Mouse (Mus musculus) liver, postnatal 0 days (tissue): ENCODE measurements around the gene Fam114a1. TPM values are rescaled to one million over a fixed set of nuclear protein-coding genes. Genes with fewer than 3 reads are reported as not detected.
A peak's percentile ranks its signal among the peaks of the same experiment; 100 is the strongest.

Experiments used
- ATAC-seq: fragments of 200-750 bp; cut with Nextera tagmentation; 2 replicates; pipeline ENCODE4 v1.8.0; 2017; ENCODE audit warnings: mild to moderate bottlenecking, moderate library complexity
- DNase-seq: peaks from one replicate; pipeline ENCODE4 v3.0.0-alpha.2; 2016
- H3K27ac ChIP-seq: fragments of 300-500 bp; sonication (generic); 2 replicates; pipeline ENCODE4 v1.5.1; 2014; ENCODE audit warnings: antibody characterized with exemption, moderate library complexity, mild to moderate bottlenecking, low read depth
- H3K27me3 ChIP-seq: fragments of 300-500 bp; sonication (generic); 2 replicates; pipeline ENCODE4 v1.6.1; 2014; ENCODE audit warnings: low read length, control low read depth, mixed read lengths; ENCODE audit not compliant: insufficient read depth
- H3K36me3 ChIP-seq: fragments of 300-500 bp; sonication (generic); replicated peaks from 2 replicates; pipeline ENCODE4 v1.6.1; 2014; ENCODE audit warnings: mild to moderate bottlenecking, control low read depth, low read length, moderate library complexity, mixed read lengths; ENCODE audit not compliant: insufficient read depth
- H3K4me1 ChIP-seq: fragments of 300-500 bp; sonication (generic); 2 replicates; pipeline ENCODE4 v1.6.1; 2014; ENCODE audit warnings: antibody characterized with exemption, mild to moderate bottlenecking, control low read depth; ENCODE audit not compliant: insufficient read depth
- H3K4me2 ChIP-seq: fragments of 300-500 bp; sonication (generic); 2 replicates; pipeline ENCODE4 v1.6.1; 2014; ENCODE audit warnings: low read depth, mild to moderate bottlenecking, low read length, moderate library complexity, mixed read lengths
- H3K4me3 ChIP-seq: fragments of 300-500 bp; sonication (generic); 2 replicates; pipeline ENCODE4 v1.5.1; 2014; ENCODE audit warnings: low read depth, low read length
- H3K9ac ChIP-seq: fragments of 300-500 bp; sonication (generic); replicated peaks from 2 replicates; pipeline ENCODE4 v1.6.1; 2014; ENCODE audit warnings: mild to moderate bottlenecking, moderate library complexity
- H3K9me3 ChIP-seq: fragments of 300-500 bp; sonication (generic); 2 replicates; pipeline ENCODE4 v1.6.1; 2016; ENCODE audit warnings: mild to moderate bottlenecking, control low read depth, low read length, mixed read lengths
- CTCF ChIP-seq: sonication (generic); IDR thresholded peaks from 2 replicates; pipeline ENCODE4 v1.5.1; 2016; ENCODE audit warnings: antibody characterized with exemption, low read depth
- EP300 ChIP-seq: IDR thresholded peaks from 2 replicates; pipeline ENCODE4 v1.6.1; 2016; ENCODE audit warnings: antibody characterized with exemption, low read depth, mild to moderate bottlenecking
- WGBS: fragments of 180-500 bp; shearing (Covaris S2); extraction: QIAGEN DNeasy Blood & Tissue Kit; methylation state at CpG from one replicate; pipeline ENCODE4 v1.1.7; 2014; ENCODE audit not compliant: insufficient replicate concordance; 5-methylcytosine and 5-hydroxymethylcytosine counted together
- microRNA counts: library from miRNA; unstranded; fragments of <30 nt; microRNA quantifications from one replicate; lab custom pipeline; 2015
- microRNA-seq: library from miRNA; unstranded; fragments of <30 nt; microRNA quantifications from one replicate; pipeline ENCODE4, GENCODE M21; 2016
- polyA plus RNA-seq: library from polyadenylated mRNA; unstranded; fragments of >200 nt; fragmentation: Nextera tagmentation; extraction: Ambion mirVana; gene quantifications from 2 replicates; pipeline ENCODE4 v1.2.1, GENCODE M21; 2015

Gene Fam114a1
- polyA plus RNA-seq, 1 experiment from 2014 or later, result 10.2 TPM

GRCm38 (mm10) chr5:65089707-65090106, 119.8 kb downstream of the Fam114a1 start:
- Histone ChIP-seq H3K27ac (no peak overlapping the region), H3K36me3 (no peaks in the 10 kb centered on the region), H3K4me1 (peaks cover 2% of the 10 kb centered on the region; the same call in 1 of the 2 replicates), H3K4me2 (no peak overlapping the region), H3K9me3 (no peaks in the 10 kb centered on the region), H3K27me3 (no peaks in the 10 kb centered on the region), H3K4me3 (no peak overlapping the region), H3K9ac (no peak overlapping the region)
- 64% methylated on average over 3 of the region's 3 CpGs for WGBS
- ATAC-seq, result no peak
- no peak for DNase-seq
- TF ChIP-seq CTCF, result no peak
- no peak for TF ChIP-seq EP300

- Histone ChIP-seq H3K27ac (peak overlapping the region; percentile 55), H3K4me2 (peak overlapping the region; percentile 45), H3K4me1 (peaks cover 2% of the 10 kb centered on the region; the same call in 1 of the 2 replicates), H3K9me3 (no peaks in the 10 kb centered on the region), H3K4me3 (peak overlapping the region; percentile 16; the same call in 1 of the 2 replicates), H3K36me3 (no peaks in the 10 kb centered on the region), H3K27me3 (no peaks in the 10 kb centered on the region), H3K9ac (no peak overlapping the region)
- TF ChIP-seq EP300, result no peak
- no peak for TF ChIP-seq CTCF
- ATAC-seq, result no peak
- WGBS, result 33% methylated on average over 11 of the region's 11 CpGs
- no peak for DNase-seq
Measured at GRCm38 (mm10) chr5:65091184-65091858, 121.5 kb downstream of the Fam114a1 start.

MicroRNAs encoded within 50 kb of the gene (microRNA counts, 519-probe panel; counts per million panel counts)
- 3,649 counts per million, percentile 38 among the panel's probes with 10 or more counts for microRNA mmu-miR-574-3p (lab: Ali Mortazavi, UCI)
- microRNA mmu-miR-574-5p (lab: Ali Mortazavi, UCI), result not detected

Small RNA genes within 50 kb of the gene (microRNA-seq; reads per million reads assigned to microRNA genes)
- gene Mir574, result 372 reads per million, percentile 59 among the genes with 10 or more reads in this experiment

Other genes with a start within 250 kb of the Fam114a1 start
- gene Klf3, start 166.7 kb upstream of the Fam114a1 start, polyA plus RNA-seq, result 63.5 and 65.7 TPM in 2 replicates
- gene Tlr1, start 36.5 kb upstream of the Fam114a1 start, polyA plus RNA-seq, result 1.5 and 1.9 TPM in 2 replicates
- 0.47 and 0.79 TPM in 2 replicates for gene Tlr6, start 10.0 kb upstream of the Fam114a1 start, polyA plus RNA-seq
- gene Tmem156, start 122.1 kb downstream of the Fam114a1 start, polyA plus RNA-seq, result 0.67 and 1.2 TPM in 2 replicates
- gene Klhl5, start 137.5 kb downstream of the Fam114a1 start, polyA plus RNA-seq, result 5.2 and 5.6 TPM in 2 replicates
- 0.71 and 1.1 TPM in 2 replicates for gene Wdr19, start 229.6 kb downstream of the Fam114a1 start, polyA plus RNA-seq